Mouse (Mus musculus) left cerebral cortex, postnatal 36 days (tissue): Measurements from ENCODE around the gene Dnah7a. TPM values are rescaled to one million over a fixed set of nuclear protein-coding genes. Genes with fewer than 3 reads are reported as not detected.
"Not testable (repeated sequence)": the region's sequence is repeated elsewhere in the genome, so short reads cannot be mapped to it uniquely, and the experiment has no call there.

Experiments used
- DNase-seq, 2 experiments: peaks; one replicate each; pipeline ENCODE4 v3.0.0; 2021 to 2022; ENCODE audit warnings: low spot score in 2 of 2, mixed read lengths in 1 of 2
- intact Hi-C: fragments of 180-260 bp; cut with DNase I; formaldehyde crosslinking; loops from one replicate; pipeline ENCODE4 v1.15.1; 2025
- total RNA-seq, 2 experiments: library from RNA; stranded (reverse); gene quantifications; 2 replicates each; pipeline ENCODE4 v1.2.3; 2021

Gene Dnah7a
- total RNA-seq, 2 experiments from 2014 or later: 6.1 to 7.3 TPM

DNA sequence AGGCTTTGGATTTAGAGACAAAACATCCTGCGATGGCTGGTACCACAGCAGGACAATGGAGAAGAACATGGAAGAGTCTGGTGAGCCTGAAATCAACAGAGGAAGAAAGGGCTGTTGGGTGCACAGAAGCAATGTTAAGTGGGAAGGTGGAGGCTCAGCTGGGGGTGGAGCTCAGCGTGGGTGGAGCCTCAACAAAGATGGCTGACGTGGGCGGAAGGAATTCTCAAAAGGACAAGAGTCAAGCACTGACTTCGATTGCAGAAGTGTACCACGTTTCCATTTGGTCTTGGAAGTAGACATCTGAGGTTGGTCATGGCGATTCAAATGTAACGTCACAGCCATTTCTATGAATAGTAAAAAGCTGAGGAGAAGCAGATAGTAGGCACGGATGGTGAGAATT lies 4.5 kb upstream of the Dnah7a start:
- intact Hi-C loops: no loop called here
- DNase-seq: no peak

DNA sequence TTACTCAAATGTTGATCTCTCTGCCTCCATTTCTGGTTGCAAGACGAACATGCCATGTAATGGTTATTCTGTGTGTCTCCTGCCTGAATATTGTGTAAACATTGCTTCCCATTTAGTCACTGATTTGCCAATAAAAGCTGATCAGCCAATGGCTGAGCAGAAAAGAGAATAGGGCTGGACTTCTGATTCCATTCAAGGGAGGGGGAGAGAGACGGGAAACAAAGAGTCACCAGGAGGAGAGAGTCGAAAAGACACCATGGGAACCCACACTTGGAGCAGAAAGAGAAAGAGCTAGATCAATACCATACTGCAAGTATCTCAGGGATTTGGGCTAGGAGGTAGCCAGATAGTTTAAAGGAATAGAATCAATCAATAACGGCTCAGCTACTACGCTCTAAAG lies 3.0 kb upstream of the Dnah7a start:
- intact Hi-C loops, DNase-seq: not testable (repeated sequence)

DNA sequence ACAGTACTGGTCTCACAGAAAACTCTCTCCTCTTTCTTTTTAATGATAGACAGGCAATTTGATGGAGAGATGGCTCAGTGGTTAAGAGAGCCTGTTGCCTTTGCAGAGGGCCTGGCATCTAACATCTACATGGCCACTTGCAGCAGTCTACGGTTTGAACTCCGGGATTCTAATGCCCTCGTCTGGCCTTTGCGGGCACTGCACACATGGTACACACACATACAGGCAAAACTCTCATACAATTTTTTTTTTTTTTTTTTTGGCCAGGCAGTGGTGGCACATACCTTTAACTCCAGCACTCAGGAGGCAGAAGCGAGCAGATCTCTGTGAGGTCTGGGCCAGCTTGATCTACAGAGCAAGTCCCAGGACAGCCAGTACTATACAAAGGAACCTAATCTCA lies 2.4 kb downstream of the Dnah7a start:
- intact Hi-C loops: no loop called here
- DNase-seq: no peak

DNA sequence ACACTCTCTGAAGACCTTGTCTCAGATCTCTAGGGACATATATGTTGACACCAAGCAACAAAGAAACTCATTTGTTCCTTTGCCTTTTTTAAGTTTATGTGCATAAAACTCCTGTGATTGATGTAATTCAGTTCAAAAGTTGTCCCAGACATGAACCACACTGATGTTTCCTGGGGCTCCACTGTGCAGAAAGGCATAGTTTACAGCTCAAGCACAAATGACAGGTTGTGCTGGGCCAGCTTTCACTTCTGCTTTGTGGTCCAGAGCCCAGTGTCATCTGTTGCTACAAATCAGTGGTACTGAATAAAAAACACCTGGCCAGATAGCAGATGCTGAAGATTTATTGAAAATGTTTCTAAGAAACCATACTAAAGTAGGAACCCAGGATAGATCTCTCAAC lies 42.3 kb downstream of the Dnah7a start:
- intact Hi-C loops, DNase-seq: not testable (repeated sequence)

DNA sequence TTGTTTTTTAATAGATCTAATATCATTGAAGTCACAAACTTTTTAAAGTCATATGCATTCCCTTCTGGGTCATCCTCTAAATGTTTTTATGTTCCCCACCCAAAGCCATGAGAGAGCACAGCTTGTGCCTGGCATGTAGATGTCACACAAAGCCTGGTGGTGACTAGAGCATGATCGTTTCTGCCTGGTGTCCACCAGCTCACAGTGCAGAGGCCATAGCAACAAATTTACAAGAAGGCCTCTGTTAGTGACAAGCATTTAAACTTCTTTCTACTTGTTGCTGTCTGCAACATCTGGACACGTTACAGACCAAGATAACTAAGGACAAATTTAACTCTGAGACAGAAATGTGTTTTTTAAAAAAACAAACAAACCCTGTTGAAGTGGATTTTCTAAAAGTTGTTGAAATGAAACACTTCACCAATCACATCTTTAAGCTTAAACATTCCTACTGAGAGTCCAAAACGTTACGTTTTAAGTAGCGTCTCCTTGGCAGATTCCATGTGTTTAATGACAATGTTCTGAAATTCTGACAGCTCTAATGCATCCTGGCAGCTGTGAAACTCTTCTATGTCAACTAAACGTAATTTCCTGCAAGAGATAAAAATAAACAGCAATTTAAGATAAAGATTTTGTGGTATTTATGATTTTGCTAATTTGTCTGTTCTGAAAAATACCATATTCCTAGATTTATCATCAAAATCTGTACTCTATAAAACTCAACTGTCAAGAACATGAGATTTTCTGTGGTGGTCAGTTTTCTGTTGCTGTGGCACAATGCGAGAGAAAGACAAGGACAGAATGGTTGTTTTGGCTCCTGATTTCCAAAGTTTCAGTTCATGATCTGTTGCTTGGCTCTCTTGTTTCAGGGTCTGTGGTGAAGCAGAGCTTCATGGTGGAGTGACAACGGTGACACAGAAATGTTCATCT lies 66.5 kb downstream of the Dnah7a start:
- DNase-seq: no peak
- intact Hi-C loops: no loop called here

DNA sequence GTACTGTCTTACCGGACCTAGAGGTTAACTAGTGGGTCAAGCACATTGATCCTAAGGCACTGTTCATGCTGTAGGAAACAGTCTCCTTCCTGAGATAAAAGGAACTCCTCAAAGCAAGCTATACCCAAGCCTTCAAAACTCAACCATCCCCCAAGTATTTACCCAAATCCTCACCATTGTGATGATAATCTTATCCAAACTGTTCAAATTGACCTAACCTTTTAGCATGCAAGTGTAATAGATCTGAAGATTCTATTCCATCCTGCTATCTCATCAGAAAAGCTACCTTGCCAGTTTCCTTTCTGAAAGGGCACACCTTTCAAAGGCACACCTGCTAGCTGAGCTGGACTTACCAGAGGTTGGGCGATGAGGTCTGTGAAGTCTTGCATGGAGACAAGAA lies 70.9 kb downstream of the Dnah7a start:
- DNase-seq, intact Hi-C loops: not testable (repeated sequence)

DNA sequence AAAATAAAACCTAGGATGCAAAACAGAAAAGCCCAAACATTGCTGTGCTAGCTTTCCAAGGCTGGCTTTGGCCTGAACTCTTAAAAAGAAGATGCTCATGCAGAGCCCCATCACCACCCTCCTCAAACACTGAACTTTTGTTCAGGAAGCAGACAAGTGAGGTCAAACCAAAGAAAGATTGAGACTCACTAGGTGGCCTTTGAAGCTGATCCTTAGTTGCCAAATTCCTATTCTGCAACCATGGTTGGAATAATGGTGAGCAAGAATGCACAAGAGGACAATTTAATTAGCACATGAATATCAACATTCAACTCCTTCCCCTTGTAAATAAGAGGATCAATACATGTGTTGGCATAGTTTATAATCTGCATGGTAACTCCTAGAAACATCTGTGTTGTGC lies 74.5 kb downstream of the Dnah7a start:
- intact Hi-C loops, DNase-seq: not testable (repeated sequence)

- DNase-seq: no peak
- intact Hi-C loops: no loop called here
These were observed 76.6 kb downstream of the Dnah7a start for GRCm38 (mm10) chr1:53630011-53630410.

DNA sequence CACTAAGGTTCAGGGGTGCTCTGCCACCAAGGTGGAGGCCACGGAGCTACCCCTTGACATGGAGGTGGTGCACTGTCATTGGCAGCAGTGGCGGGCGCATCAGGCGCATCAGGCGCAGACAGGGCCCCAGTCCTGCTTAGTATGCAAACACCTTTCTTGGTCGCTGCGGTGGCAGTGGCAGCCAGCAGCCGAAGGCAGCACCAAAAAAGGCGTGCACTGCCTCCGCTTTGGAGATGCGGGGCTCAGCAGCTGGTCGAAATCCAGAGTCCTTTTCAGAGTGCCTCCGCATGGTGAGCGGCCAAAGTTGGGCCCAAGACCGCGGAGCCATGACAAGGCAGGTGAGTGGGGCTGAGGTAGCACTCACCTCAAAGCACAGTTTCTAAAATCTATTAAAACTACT lies 93.1 kb downstream of the Dnah7a start:
- intact Hi-C loops: no loop called here
- no peak for DNase-seq

GRCm38 (mm10) chr1:53581326-53581725 lies 125.3 kb downstream of the Dnah7a start:
- intact Hi-C loops: not testable (repeated sequence)

GRCm38 (mm10) chr1:53557918-53558317 lies 148.7 kb downstream of the Dnah7a start:
- intact Hi-C loops, DNase-seq: not testable (repeated sequence)

More at GRCm38 (mm10) chr1:53581326-53581725, 125.3 kb downstream of the Dnah7a start:
- DNase-seq: not testable (repeated sequence)

- intact Hi-C loops: not testable (repeated sequence)
- DNase-seq: peak; percentile 38 to 43
These were observed 159.6 kb downstream of the Dnah7a start for GRCm38 (mm10) chr1:53547018-53547417.

DNA sequence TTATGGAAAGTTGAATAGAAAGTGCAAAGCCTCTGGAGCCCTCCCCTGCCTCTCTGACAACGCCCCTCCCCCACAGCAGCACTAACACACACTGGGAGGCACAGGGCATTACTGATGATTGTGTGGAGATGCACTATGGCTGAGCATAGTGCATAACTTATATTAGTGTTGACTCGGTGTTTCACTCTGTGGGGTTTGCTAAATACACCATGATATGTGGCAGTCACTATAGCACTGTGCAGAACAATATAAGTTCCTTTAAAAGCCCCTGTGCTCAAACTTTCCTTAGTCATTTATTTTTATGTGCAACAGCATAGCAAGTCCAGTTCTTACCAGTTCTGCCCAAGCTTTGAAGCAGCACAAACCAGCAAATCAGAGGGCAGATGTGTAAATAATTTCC lies 168.2 kb downstream of the Dnah7a start:
- intact Hi-C loops, DNase-seq: not testable (repeated sequence)

DNA sequence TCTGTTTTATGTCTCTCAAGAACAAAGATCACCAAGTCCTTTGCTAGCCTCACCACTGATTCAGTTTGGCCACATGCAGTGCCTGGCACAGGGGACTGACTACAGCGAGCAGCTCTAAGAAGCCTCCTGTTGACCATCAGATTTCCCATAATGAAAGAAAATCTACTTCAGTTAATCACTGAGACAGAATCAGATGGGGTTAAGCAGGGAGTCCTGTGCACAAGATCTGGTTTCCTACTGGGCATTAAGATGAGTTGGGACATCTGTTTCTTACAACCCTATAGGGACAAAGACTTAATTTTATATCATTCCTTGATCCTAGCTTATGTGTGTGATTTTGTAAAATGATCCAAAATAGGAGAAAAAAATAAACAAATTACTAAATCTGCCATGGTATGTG lies 171.8 kb downstream of the Dnah7a start:
- intact Hi-C loops, DNase-seq: not testable (repeated sequence)

DNA sequence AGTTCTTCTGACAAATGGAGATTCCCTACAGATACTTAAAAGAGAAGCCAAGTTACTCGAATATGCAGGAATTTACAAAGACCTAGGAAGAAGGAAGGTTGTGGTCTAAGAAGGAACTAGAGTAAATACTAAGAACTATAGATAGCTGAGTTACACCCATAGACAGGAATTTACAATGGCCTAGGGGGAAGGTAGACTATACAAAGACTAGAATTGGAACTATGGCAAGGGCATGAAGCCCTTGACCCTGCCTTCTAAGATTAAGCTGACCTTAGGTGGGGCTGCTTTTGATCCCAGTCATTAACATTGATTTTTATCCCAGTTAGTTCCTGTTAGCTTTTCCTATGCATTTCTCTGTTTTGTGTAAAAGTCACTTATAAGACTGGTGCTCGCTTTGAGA lies 180.6 kb downstream of the Dnah7a start:
- intact Hi-C loops, DNase-seq: not testable (repeated sequence)

- no peak for DNase-seq
- intact Hi-C loops: no loop called here
These were observed 232.9 kb downstream of the Dnah7a start for GRCm38 (mm10) chr1:53473699-53474098.

DNA sequence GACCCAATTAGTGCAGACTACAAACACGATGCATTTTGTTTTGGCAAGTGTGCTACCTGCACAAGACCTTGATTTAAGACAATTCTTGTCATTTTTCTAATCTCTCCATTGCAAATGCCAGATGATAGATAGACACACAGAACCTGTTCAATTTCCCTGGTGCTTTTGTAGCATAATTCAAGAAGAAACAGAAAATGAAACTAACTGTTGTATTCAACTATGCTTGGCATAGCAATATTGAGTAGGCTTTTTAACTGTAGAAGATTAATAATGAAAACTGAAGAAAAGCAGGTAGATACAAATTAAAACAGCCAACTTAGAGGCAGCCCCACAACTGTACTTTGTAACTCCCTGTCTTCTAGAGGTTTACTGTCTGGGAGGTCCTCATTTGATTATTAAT lies 234.5 kb downstream of the Dnah7a start:
- DNase-seq, intact Hi-C loops: not testable (repeated sequence)

GRCm38 (mm10) chr1:53467325-53467670 lies 239.3 kb downstream of the Dnah7a start:
- intact Hi-C loops: no loop called here
- DNase-seq: no peak

- DNase-seq, intact Hi-C loops: not testable (repeated sequence)
These were observed 239.9 kb downstream of the Dnah7a start for GRCm38 (mm10) chr1:53466524-53467324.

GRCm38 (mm10) chr1:53439173-53439572 lies 267.4 kb downstream of the Dnah7a start:
- intact Hi-C loops: not testable (repeated sequence)

More at GRCm38 (mm10) chr1:53439173-53439572, 267.4 kb downstream of the Dnah7a start:
- DNase-seq: not testable (repeated sequence)
